Mouse (Mus musculus) liver, postnatal 0 days (tissue): Measurements from ENCODE around the gene Ttll6.

ENCODE experiments used
- CTCF ChIP-seq: sonication (generic); IDR thresholded peaks from 2 replicates; pipeline ENCODE4 v1.5.1; 2016; ENCODE audit warnings: antibody characterized with exemption, low read depth
- EP300 ChIP-seq: IDR thresholded peaks from 2 replicates; pipeline ENCODE4 v1.6.1; 2016; ENCODE audit warnings: antibody characterized with exemption, low read depth, mild to moderate bottlenecking

- no peak for TF ChIP-seq CTCF
- no peak for TF ChIP-seq EP300
These were observed 72.0 kb downstream of the Ttll6 start for GRCm38 (mm10) chr11:96205426-96206131.
